Mouse (Mus musculus) cerebellum, adult 2 months (tissue): Measurements from ENCODE around the gene Lrrc47. TPM values are rescaled to one million over a fixed set of nuclear protein-coding genes. Genes with fewer than 3 reads are reported as not detected.

ENCODE experiments used
- DNase-seq, 2 experiments: peaks; one replicate each; pipeline ENCODE4 v3.0.0; 2021
- H3K27ac ChIP-seq: fragments of 200-500 bp; 2 replicates; pipeline ENCODE4 v1.5.1; 2012; ENCODE audit warnings: low read length, control low read depth, inconsistent platforms; ENCODE audit not compliant: insufficient read depth
- H3K27me3 ChIP-seq: fragments of 200-500 bp; 2 replicates; pipeline ENCODE4 v1.6.1; 2012; ENCODE audit warnings: inconsistent platforms, mild to moderate bottlenecking, low read length, moderate library complexity; ENCODE audit not compliant: control insufficient read depth, insufficient read depth
- H3K4me1 ChIP-seq: fragments of 200-500 bp; 2 replicates; pipeline ENCODE4 v1.6.1; 2011; ENCODE audit warnings: low read length; ENCODE audit not compliant: control insufficient read depth, insufficient read depth
- H3K4me3 ChIP-seq: fragments of 200-500 bp; replicated peaks from 2 replicates; pipeline ENCODE3; 2011; ENCODE audit warnings: mild to moderate bottlenecking, low read depth, low read length, control low read depth; ENCODE audit not compliant: insufficient read depth
- CTCF ChIP-seq: fragments of 200-500 bp; IDR thresholded peaks from 2 replicates; pipeline ENCODE4 v1.5.1; 2011; ENCODE audit warnings: low read depth, mild to moderate bottlenecking, control low read depth, low read length, moderate library complexity, borderline replicate concordance; ENCODE audit not compliant: insufficient read depth
- POLR2A ChIP-seq: fragments of 200-500 bp; IDR thresholded peaks from 2 replicates; pipeline ENCODE4 v1.6.1; 2011; ENCODE audit warnings: low read length, control low read depth, borderline replicate concordance; ENCODE audit not compliant: insufficient read depth
- WGBS: fragments of 180-500 bp; shearing (Covaris S2); methylation state at CpG from one replicate; pipeline ENCODE4 v1.1.7; 2018; 5-methylcytosine and 5-hydroxymethylcytosine counted together
- polyA plus RNA-seq: library from polyadenylated mRNA; depleted of rRNA; stranded (reverse); fragments of >200 nt; gene quantifications from 2 replicates; pipeline ENCODE4 v1.2.3, GENCODE M21; 2012; rRNA removed

Gene Lrrc47
- polyA plus RNA-seq: 44.8 and 45.0 TPM in 2 replicates

DNA sequence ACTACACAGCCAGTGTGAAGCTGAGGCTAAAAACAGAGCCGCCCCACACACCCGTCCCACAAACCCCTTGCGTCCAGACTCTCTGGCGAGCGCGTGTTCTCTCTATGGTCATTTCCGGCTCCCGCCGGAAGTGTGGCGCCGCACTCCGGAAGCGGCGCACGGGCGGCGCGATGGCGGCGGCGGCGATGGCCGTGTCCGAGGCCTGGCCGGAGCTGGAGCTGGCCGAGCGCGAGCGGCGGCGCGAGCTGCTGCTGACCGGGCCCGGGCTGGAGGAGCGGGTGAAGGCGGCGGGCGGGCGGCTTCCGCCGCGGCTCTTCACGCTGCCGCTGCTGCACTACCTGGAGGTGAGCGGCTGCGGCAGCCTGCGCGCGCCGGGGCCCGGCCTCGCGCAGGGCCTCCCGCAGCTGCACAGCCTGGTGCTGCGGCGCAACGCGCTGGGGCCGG is at the start of gene Lrrc47:
Gene Lrrc47 (plus strand): TSS at position 86 of the 444 bp plus-strand sequence.
- Histone ChIP-seq H3K27ac (peak within 1 kb of the TSS; percentile 5), H3K4me1 (peaks cover 24% of the 10 kb centered on the region), H3K4me3 (peak within 1 kb of the TSS; percentile 60), H3K27me3 (no peaks in the 10 kb centered on the region)
- TF ChIP-seq POLR2A: peak; percentile 76
- TF ChIP-seq CTCF: no peak
- 2% methylated on average over 56 of the region's 59 CpGs for WGBS
- DNase-seq: peak; percentile 88 to 91

DNA sequence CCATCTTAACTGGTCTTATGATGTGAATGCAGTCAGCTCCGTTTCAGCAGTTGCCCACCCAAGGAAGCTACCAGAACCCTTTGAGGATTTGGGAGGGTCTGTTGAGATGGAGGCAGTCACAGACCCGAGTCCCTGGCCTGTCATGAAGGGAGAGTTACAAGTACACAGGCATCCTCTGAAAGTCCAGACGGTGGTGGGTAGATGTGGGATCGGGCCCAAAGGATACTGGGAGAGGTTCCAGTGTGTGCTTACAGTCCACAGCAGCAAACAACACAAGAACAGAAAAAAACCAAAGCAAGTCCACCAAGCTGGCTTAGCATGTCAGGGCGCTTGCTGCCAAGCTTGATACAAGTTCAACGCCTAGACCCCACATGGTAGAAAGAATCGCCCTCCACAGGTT is 48.9 kb upstream of the Lrrc47 start:
- Histone ChIP-seq H3K27ac (no peak overlapping the region), H3K4me3 (no peak overlapping the region), H3K27me3 (no peaks in the 10 kb centered on the region), H3K4me1 (peaks cover 3% of the 10 kb centered on the region; the same call in 1 of the 2 replicates)
- no peak for TF ChIP-seq CTCF
- TF ChIP-seq POLR2A: no peak
- 69% methylated on average over 7 of the region's 7 CpGs for whole genome bisulfite sequencing
- no peak for DNase-seq

DNA sequence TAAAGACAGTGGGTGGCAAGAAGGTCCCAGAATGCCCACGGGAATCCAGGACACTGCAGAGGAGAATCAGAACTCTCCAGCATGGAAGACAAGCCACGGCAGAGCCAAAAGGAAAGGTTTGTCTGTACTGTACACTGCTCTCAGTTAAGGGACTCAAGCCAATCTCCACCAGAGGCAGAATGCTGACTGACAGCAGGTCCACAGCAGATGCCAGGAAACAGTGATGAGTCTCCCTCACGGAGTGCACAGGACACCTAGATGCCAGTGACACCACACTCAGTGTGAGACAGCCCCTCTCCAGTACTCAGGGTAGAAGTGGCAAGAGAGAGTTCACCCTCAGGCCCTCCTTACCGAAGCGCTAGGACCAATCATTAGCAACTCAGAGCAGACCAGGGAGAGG is 44.9 kb upstream of the Lrrc47 start:
- Histone ChIP-seq H3K4me1 (no peaks in the 10 kb centered on the region), H3K4me3 (no peak overlapping the region), H3K27ac (no peak overlapping the region), H3K27me3 (no peaks in the 10 kb centered on the region)
- peak; percentile 37 to 63 for DNase-seq
- TF ChIP-seq CTCF: no peak
- TF ChIP-seq POLR2A: no peak
- WGBS: 77% methylated on average over 5 of the region's 5 CpGs

DNA sequence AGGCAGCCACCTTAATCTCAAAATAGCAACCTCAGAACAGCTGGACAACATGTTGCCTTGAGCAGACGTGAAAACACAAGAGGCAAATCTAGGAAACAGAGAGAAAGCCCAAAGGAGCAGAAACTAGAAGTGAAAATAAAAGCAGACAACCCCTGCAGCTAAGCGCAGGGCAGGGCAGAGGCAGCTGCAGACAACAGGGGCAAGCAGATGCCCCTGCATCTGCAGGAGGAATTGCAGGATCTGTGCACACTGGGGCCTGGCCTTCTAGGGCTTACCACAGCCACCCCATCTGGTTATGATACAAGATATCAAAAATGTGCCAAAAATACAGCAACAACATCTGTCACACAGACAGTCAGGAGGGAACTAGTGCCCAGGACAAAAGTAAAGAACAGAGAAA is 44.0 kb upstream of the Lrrc47 start:
- no peak for DNase-seq
- Histone ChIP-seq H3K27me3 (no peaks in the 10 kb centered on the region), H3K27ac (no peak overlapping the region), H3K4me3 (no peak overlapping the region), H3K4me1 (no peaks in the 10 kb centered on the region)
- WGBS: 86% methylated on average over 2 of the region's 2 CpGs
- no peak for TF ChIP-seq CTCF

DNA sequence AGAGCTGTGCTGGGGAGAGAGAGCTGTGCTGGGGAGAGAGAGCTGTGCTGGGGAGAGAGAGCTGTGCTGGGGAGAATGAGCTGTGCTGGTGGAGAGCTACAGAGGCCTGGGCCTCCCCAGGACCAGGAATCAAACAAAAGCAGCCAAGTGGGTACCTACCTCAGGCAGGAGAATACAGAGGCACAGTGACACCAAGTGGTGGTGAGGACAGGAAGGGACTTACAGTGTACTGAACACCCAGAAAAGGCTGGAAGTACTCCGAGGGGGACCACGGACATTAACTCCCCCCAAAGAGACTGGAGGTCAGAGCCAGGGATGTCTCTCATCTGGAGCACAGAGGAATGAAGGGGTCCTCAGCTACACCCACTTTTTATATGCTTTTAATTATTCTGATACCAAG is 43.5 kb upstream of the Lrrc47 start:
- no peaks in the 10 kb centered on the region for H3K4me1 ChIP-seq
- 0 out of 2 replicates have a peak, but pooled peaks have one; percentile 4 for TF ChIP-seq CTCF
- TF ChIP-seq POLR2A: no peak
- no peak for DNase-seq
- 86% methylated on average over 2 of the region's 2 CpGs for WGBS
- no peak overlapping the region for H3K27ac ChIP-seq
- no peak overlapping the region for H3K4me3 ChIP-seq
- H3K27me3 ChIP-seq: no peaks in the 10 kb centered on the region

DNA sequence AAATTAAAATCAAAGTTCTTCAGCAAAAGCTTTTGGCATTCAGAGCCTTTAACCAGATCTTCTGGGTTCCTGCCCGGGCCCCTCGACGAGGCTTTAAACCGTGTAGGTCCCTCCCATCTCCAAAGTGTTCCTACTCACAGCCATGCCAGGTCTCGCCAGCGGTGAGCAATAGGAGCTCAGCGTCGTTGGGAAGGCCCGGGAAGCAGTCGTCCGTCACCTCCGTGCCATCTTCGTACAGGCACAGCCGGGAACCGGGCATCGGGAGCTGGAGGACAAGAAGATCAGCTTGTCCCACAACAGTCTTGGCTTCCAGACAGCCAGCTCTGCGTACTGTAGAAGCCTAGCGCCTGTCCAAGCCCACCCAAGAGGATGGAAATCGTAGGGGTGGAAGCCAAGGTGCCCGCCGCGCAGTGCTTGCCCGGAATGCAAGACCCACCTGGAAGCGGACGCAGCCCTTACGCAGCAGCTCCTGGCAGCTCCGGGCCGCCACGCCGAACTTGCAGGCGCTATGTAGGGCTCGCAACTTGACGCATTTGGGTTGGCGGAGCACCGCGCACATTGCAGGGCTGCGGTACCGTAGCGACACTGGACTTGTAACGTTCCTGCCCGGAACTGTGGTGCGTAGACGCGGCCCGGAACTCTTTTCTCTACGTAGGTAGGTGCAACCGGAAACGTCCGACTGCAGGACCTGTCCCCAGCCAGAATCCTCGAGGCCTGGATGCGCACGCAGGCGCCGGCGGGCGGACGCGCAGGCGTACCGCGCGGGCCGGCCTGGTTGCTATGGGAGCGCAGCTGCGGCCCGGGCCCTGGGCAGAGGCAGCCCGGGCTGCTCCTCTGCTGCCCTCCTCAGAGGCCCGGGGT is 36.9 kb upstream of the Lrrc47 start, which contains the start of the genes Dffb and Cep104:
Gene Dffb (minus strand): TSS at position 696 of the 861 bp plus-strand sequence.
Gene Cep104 (plus strand): TSS at position 764 of the 861 bp plus-strand sequence.
- TF ChIP-seq CTCF (no peak), POLR2A (peak; percentile 67; the same call in 1 of the 2 replicates)
- DNase-seq: peak; percentile 93 to 97
- under 1% methylated on average over 68 of the region's 68 CpGs for WGBS
- Histone ChIP-seq H3K4me3 (peak within 1 kb of the TSS; percentile 69), H3K4me1 (peaks cover 3% of the 10 kb centered on the region), H3K27me3 (no peaks in the 10 kb centered on the region), H3K27ac (peak within 1 kb of the TSS; percentile 25)

DNA sequence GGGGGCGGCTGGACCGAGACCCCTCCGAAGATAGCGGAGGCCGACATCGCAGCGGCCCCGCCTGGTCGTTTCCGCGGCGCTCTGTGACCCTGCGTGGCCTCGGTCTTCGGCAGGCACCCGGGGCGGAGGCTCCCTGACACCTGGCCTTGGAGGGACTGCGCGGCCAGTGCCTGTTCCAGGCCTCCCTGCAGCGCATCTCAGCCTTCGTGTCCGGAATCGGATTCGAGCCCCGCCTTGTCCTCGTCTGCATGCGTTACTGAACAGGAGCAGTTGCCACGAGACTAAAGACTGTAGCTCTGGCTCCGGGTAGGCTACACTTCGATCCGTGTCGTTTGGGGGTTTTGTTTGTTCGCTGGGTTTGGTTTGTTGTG is 36.3 kb upstream of the Lrrc47 start:
- Histone ChIP-seq H3K4me1 (peaks cover 3% of the 10 kb centered on the region), H3K27me3 (no peaks in the 10 kb centered on the region), H3K27ac (0 out of 2 replicates have a peak overlapping the region, but pooled peaks have one; percentile 12), H3K4me3 (peak overlapping the region; percentile 69)
- under 1% methylated on average over 33 of the region's 33 CpGs for WGBS
- TF ChIP-seq POLR2A (no peak), CTCF (no peak)
- no peak for DNase-seq

DNA sequence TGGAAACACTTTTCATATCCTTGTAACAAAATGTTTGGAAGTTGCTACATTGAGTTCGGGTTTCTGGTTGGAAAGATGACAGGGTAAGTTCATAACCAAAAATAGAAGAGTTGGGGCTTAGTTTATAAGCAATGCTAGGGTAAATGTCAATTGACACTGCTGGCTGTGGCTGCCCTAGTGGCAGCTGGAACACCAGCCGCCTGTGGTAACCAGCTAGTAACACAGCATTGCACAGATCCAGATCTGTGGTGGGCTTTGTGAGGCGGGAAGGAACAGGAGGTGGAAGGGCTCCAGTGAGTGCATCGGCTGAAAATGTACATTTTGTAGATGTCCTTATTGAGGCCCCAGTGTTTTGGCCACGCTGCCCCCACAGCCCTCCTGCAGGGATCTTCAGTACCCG is 35.8 kb upstream of the Lrrc47 start:
- H3K27ac ChIP-seq: no peak overlapping the region
- H3K27me3 ChIP-seq: no peaks in the 10 kb centered on the region
- WGBS: 13% methylated on average over 6 of the region's 6 CpGs
- peaks cover 3% of the 10 kb centered on the region for H3K4me1 ChIP-seq
- TF ChIP-seq CTCF: no peak
- TF ChIP-seq POLR2A: no peak
- H3K4me3 ChIP-seq: peak overlapping the region; percentile 69
- no peak for DNase-seq
